Mouse (Mus musculus): ENCODE data around the gene Llgl1. TPM values are rescaled to one million over a fixed set of nuclear protein-coding genes. Genes with fewer than 3 reads are reported as not detected.

Gene Llgl1
- total RNA-seq, 2 experiments from 2014 or later, result 43.0 to 43.3 TPM

GRCm38 (mm10) chr11:60729217-60729641, 29.7 kb downstream of the Llgl1 start:
- DNase-seq (ENCODE audit: low spot score in 2 of 2), result no peak
- no peak for TF ChIP-seq CTCF (conservative IDR thresholded peaks at IDR 0.05)
- peak overlapping the region; percentile 100 for H3K4me3 ChIP-seq
- peak overlapping the region; percentile 85 for H3K27ac ChIP-seq

- H3K4me3 ChIP-seq, result no peak overlapping the region
- TF ChIP-seq CTCF (conservative IDR thresholded peaks at IDR 0.05), result no peak
- DNase-seq (ENCODE audit: low spot score in 2 of 2), result no peak
- no peak overlapping the region for H3K27ac ChIP-seq
Observed at GRCm38 (mm10) chr11:60730169-60730568, 30.6 kb downstream of the Llgl1 start.

GRCm38 (mm10) chr11:60731251-60731650, 31.7 kb downstream of the Llgl1 start:
- Histone ChIP-seq H3K4me3 (no peak overlapping the region), H3K27ac (no peak overlapping the region)
- TF ChIP-seq CTCF (conservative IDR thresholded peaks at IDR 0.05), result no peak
- no peak for DNase-seq (ENCODE audit: low spot score in 2 of 2)

- no peak overlapping the region for H3K27ac ChIP-seq
- DNase-seq (ENCODE audit: low spot score in 2 of 2), result no peak
- no peak overlapping the region for H3K4me3 ChIP-seq
- no peak for TF ChIP-seq CTCF (conservative IDR thresholded peaks at IDR 0.05)
Observed at GRCm38 (mm10) chr11:60734206-60734605, 34.7 kb downstream of the Llgl1 start.

DNA sequence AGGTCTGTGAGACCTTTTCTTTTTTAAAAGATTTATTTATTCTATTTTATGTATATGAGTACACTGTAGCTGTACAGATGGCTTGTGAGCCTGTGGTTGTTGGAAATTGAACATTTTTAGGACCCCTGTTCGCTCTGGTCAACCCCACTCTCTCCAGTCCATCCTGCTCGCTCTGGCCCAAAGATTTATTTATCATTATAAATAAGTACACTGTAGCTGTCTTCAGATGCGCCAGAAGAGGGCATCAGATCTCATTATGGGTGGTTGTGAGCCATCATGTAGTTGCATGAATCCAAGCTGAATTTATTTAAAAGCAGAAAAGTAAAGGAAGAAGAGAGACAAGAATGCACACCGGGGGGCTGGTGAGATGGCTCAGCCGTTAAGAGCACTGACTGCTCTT, 35.7 kb downstream of the Llgl1 start:
- Histone ChIP-seq H3K27ac (no peak overlapping the region), H3K4me3 (no peak overlapping the region)
- DNase-seq (ENCODE audit: low spot score in 2 of 2), result no peak
- TF ChIP-seq CTCF (conservative IDR thresholded peaks at IDR 0.05), result peak; percentile 61

DNA sequence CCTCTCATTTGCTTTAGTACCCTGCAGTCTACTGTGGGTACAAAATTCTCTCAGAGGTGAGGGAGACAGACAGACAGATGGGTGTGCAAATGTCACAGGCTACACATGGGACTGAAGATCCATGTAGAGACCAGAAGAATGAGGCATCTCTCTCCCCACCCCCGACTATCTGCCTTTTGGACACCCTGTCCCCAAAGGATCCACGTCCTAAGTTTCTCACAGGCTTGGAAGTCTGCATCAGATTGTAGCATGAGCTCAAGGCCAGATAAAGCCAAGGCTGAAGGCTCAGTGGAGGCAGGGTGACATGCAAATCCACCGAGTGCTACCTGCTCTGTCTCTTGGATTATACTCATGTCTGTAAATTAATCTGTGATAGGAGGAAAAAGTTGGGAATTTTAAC, 37.0 kb downstream of the Llgl1 start:
- TF ChIP-seq CTCF (conservative IDR thresholded peaks at IDR 0.05), result no peak
- H3K4me3 ChIP-seq, result no peak overlapping the region

GRCm38 (mm10) chr11:60737450-60737849, 37.9 kb downstream of the Llgl1 start:
- Histone ChIP-seq H3K4me3 (no peak overlapping the region), H3K27ac (no peak overlapping the region)
- no peak for TF ChIP-seq CTCF (conservative IDR thresholded peaks at IDR 0.05)
- no peak for DNase-seq (ENCODE audit: low spot score in 2 of 2)

More for the DNA sequence above, 37.0 kb downstream of the Llgl1 start:
- H3K27ac ChIP-seq, result no peak overlapping the region
- DNase-seq (ENCODE audit: low spot score in 2 of 2), result no peak

GRCm38 (mm10) chr11:60740321-60740720, 40.8 kb downstream of the Llgl1 start:
- no peak overlapping the region for H3K27ac ChIP-seq
- no peak overlapping the region for H3K4me3 ChIP-seq
- TF ChIP-seq CTCF (conservative IDR thresholded peaks at IDR 0.05), result no peak
- no peak for DNase-seq (ENCODE audit: low spot score in 2 of 2)

GRCm38 (mm10) chr11:60755570-60755969, 56.0 kb downstream of the Llgl1 start:
- no peak for TF ChIP-seq CTCF (conservative IDR thresholded peaks at IDR 0.05)
- Histone ChIP-seq H3K27ac (no peak overlapping the region), H3K4me3 (no peak overlapping the region)
- peak in 1 of 2 experiments; percentile 38 for DNase-seq (ENCODE audit: low spot score in 2 of 2)

DNA sequence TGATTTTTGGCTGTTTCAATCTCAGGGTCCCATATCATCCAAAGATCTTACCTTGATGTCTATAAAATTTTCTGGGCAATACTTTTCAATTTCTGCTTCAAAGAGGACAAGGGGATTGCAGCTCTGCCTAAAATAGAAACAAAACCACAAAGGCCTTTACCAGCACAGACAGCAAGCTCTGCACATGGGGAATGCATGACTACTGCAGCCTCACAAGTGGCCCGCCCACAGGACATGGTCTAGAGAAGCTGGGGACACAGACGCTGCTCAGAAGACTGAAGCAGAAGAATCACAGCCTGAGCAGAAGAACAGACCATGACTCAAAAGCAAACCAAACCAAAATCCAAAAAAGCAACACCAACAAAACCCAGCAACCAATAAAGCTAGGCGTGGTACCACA, 62.2 kb downstream of the Llgl1 start:
- H3K4me3 ChIP-seq, result no peak overlapping the region
- DNase-seq (ENCODE audit: low spot score in 2 of 2), result no peak
- H3K27ac ChIP-seq, result no peak overlapping the region
- no peak for TF ChIP-seq CTCF (conservative IDR thresholded peaks at IDR 0.05)

Small RNA genes lying within 50 kb of the gene (microRNA-seq; reads per million reads assigned to microRNA genes)
- 0.96 to 1.3 reads per million in 2 experiments for gene Mir5100

Other genes starting within 250 kb of the Llgl1 start
- 10 to 100 TPM; 77.1 to 79.4 TPM for gene Drg2, start 245.1 kb upstream of the Llgl1 start, total RNA-seq (2021)
- under 1 TPM; 0.10 TPM for gene Myo15, start 230.4 kb upstream of the Llgl1 start, total RNA-seq (2021)
- gene Alkbh5, start 163.3 kb upstream of the Llgl1 start, total RNA-seq (2021), result 10 to 100 TPM; 52.0 to 56.6 TPM
- 10 to 100 TPM; 59.5 to 68.2 TPM for gene Flii, start 27.5 kb downstream of the Llgl1 start, total RNA-seq (2021)
- 10 to 100 TPM; 21.2 to 25.0 TPM for gene Mief2, start 28.7 kb downstream of the Llgl1 start, total RNA-seq (2021)
- 1 to 10 TPM; 6.6 to 8.5 TPM for gene Top3a, start 77.6 kb downstream of the Llgl1 start, total RNA-seq (2021)
- gene Smcr8, start 77.8 kb downstream of the Llgl1 start, total RNA-seq (2021), result 10 to 100 TPM; 32.3 to 34.3 TPM
- gene Shmt1, start 112.0 kb downstream of the Llgl1 start, total RNA-seq (2021), result 1 to 10 TPM; 8.6 to 9.6 TPM
- 10 to 100 TPM; 28.3 to 29.4 TPM for gene Dhrs7b, start 130.9 kb downstream of the Llgl1 start, total RNA-seq (2021)
- 10 to 100 TPM; 26.8 to 29.1 TPM for gene Tmem11, start 179.5 kb downstream of the Llgl1 start, total RNA-seq (2021)
- gene Natd1, start 215.0 kb downstream of the Llgl1 start, total RNA-seq (2021), result 10 to 100 TPM; 10.6 TPM
- gene Map2k3, start 232.3 kb downstream of the Llgl1 start, total RNA-seq (2021), result 10 to 100 TPM; 13.1 to 15.2 TPM